Mouse (Mus musculus) urinary bladder, postnatal 25 days (tissue): ENCODE results near the gene Fam171b.
A peak's percentile ranks its signal among the peaks of the same experiment; 100 is the strongest.

Experiments
- DNase-seq: peaks from one replicate; pipeline ENCODE4 v3.0.0; 2022; ENCODE audit warnings: low spot score

The Fam171b gene

GRCm38 (mm10) chr2:83812483-83813272 lies at the start of gene Fam171b:
Fam171b (plus strand) TSS chr2:83812636.
- DNase-seq, result peak; percentile 57

- no peak for DNase-seq
These were observed 46.4 kb upstream of the Fam171b start for GRCm38 (mm10) chr2:83766058-83766457.

- no peak for DNase-seq
These were observed 45.6 kb upstream of the Fam171b start for GRCm38 (mm10) chr2:83766878-83767277.

GRCm38 (mm10) chr2:83768311-83769047 lies 44.0 kb upstream of the Fam171b start:
- no peak for DNase-seq

GRCm38 (mm10) chr2:83771155-83771812 lies 41.2 kb upstream of the Fam171b start:
- peak; percentile 38 for DNase-seq

GRCm38 (mm10) chr2:83791330-83792073 lies 20.9 kb upstream of the Fam171b start:
- DNase-seq, result no peak

- no peak for DNase-seq
These were observed 20.3 kb upstream of the Fam171b start for GRCm38 (mm10) chr2:83792102-83792501.

GRCm38 (mm10) chr2:83795766-83796165 lies 16.7 kb upstream of the Fam171b start:
- DNase-seq, result no peak

GRCm38 (mm10) chr2:83797902-83798497 lies 14.4 kb upstream of the Fam171b start:
- no peak for DNase-seq

- no peak for DNase-seq
These were observed 947 bp downstream of the Fam171b start for GRCm38 (mm10) chr2:83813273-83813892.

GRCm38 (mm10) chr2:83814009-83814408 lies 1.6 kb downstream of the Fam171b start:
- peak; percentile 21 for DNase-seq

GRCm38 (mm10) chr2:83816147-83816546 lies 3.7 kb downstream of the Fam171b start:
- DNase-seq, result no peak

- no peak for DNase-seq
These were observed 12.7 kb downstream of the Fam171b start for GRCm38 (mm10) chr2:83825161-83825560.

- DNase-seq, result no peak
These were observed 16.6 kb downstream of the Fam171b start for GRCm38 (mm10) chr2:83828895-83829539.

- no peak for DNase-seq
These were observed 20.5 kb downstream of the Fam171b start for GRCm38 (mm10) chr2:83832903-83833302.

- no peak for DNase-seq
These were observed 23.1 kb downstream of the Fam171b start for GRCm38 (mm10) chr2:83835313-83836070.

- no peak for DNase-seq
These were observed 36.1 kb downstream of the Fam171b start for GRCm38 (mm10) chr2:83848495-83848894.

GRCm38 (mm10) chr2:83853423-83853822 lies 41.0 kb downstream of the Fam171b start:
- DNase-seq, result no peak

GRCm38 (mm10) chr2:83856236-83856635 lies 43.8 kb downstream of the Fam171b start:
- DNase-seq, result no peak
